Mouse (Mus musculus) hindbrain, embryonic 10.5 days (tissue): ENCODE measurements around the gene Slc15a5. TPM values are rescaled to one million over a fixed set of nuclear protein-coding genes. Genes with fewer than 3 reads are reported as not detected.

Experiments used
- DNase-seq: peaks from one replicate; pipeline ENCODE4 v3.0.0-alpha.2; 2017; ENCODE audit warnings: low spot score
- H3K27ac ChIP-seq: fragments of 300-500 bp; sonication (generic); 2 replicates; pipeline ENCODE4 v1.5.1; 2016; ENCODE audit warnings: mild to moderate bottlenecking, moderate library complexity
- H3K27me3 ChIP-seq: fragments of 300-500 bp; sonication (generic); 2 replicates; pipeline ENCODE4 v1.6.1; 2016; ENCODE audit warnings: mild to moderate bottlenecking; ENCODE audit not compliant: poor library complexity, insufficient read depth, severe bottlenecking
- H3K36me3 ChIP-seq: fragments of 300-500 bp; sonication (generic); 2 replicates; pipeline ENCODE4 v1.6.1; 2016; ENCODE audit warnings: mild to moderate bottlenecking, moderate library complexity
- H3K4me1 ChIP-seq: fragments of 300-500 bp; sonication (generic); replicated peaks from 2 replicates; pipeline ENCODE4 v1.6.1; 2016; ENCODE audit warnings: mild to moderate bottlenecking
- H3K4me3 ChIP-seq: fragments of 300-500 bp; sonication (generic); 2 replicates; pipeline ENCODE4 v1.5.1; 2016; ENCODE audit warnings: mild to moderate bottlenecking, moderate library complexity
- H3K9me3 ChIP-seq: fragments of 300-500 bp; sonication (generic); 2 replicates; pipeline ENCODE4 v1.6.1; 2016; ENCODE audit warnings: mild to moderate bottlenecking, moderate library complexity
- WGBS: fragments of 180-500 bp; shearing (Covaris S2); methylation state at CpG from one replicate; pipeline ENCODE4 v1.1.7; 2016; 5-methylcytosine and 5-hydroxymethylcytosine counted together
- polyA plus RNA-seq: library from polyadenylated mRNA; unstranded; fragments of >200 nt; fragmentation: Nextera tagmentation; extraction: Ambion mirVana; gene quantifications from 2 replicates; pipeline ENCODE4 v1.2.1, GENCODE M21; 2016

Gene Slc15a5
- polyA plus RNA-seq, 1 experiment from 2014 or later: not detected

GRCm38 (mm10) chr6:137935341-137935740, 144.4 kb downstream of the Slc15a5 start:
- WGBS: 90% methylated on average over 8 of the region's 8 CpGs
- H3K4me1 ChIP-seq: no peaks in the 10 kb centered on the region
- no peak overlapping the region for H3K4me3 ChIP-seq
- no peaks in the 10 kb centered on the region for H3K36me3 ChIP-seq
- H3K27me3 ChIP-seq: no peaks in the 10 kb centered on the region
- H3K27ac ChIP-seq: no peak overlapping the region
- DNase-seq: no peak
- H3K9me3 ChIP-seq: no peaks in the 10 kb centered on the region

GRCm38 (mm10) chr6:137934545-137935298, 145.0 kb downstream of the Slc15a5 start:
- Histone ChIP-seq H3K36me3 (no peaks in the 10 kb centered on the region), H3K4me3 (no peak overlapping the region), H3K27me3 (no peaks in the 10 kb centered on the region), H3K9me3 (no peaks in the 10 kb centered on the region), H3K4me1 (no peaks in the 10 kb centered on the region), H3K27ac (no peak overlapping the region)
- no peak for DNase-seq
- WGBS: 88% methylated on average over 3 of the region's 3 CpGs

Other genes starting within 250 kb of the Slc15a5 start
- 48.5 and 65.4 TPM in 2 replicates for gene Mgst1, start 60.4 kb upstream of the Slc15a5 start, polyA plus RNA-seq